Mouse (Mus musculus): Measurements from ENCODE around the gene Tmem125. TPM values are rescaled to one million over a fixed set of nuclear protein-coding genes. Genes with fewer than 3 reads are reported as not detected.
A peak's percentile ranks its signal among the peaks of the same experiment; 100 is the strongest.

Gene Tmem125
- 32.4 and 47.5 TPM in 2 replicates for polyA plus RNA-seq (2012; rRNA removed)

DNA sequence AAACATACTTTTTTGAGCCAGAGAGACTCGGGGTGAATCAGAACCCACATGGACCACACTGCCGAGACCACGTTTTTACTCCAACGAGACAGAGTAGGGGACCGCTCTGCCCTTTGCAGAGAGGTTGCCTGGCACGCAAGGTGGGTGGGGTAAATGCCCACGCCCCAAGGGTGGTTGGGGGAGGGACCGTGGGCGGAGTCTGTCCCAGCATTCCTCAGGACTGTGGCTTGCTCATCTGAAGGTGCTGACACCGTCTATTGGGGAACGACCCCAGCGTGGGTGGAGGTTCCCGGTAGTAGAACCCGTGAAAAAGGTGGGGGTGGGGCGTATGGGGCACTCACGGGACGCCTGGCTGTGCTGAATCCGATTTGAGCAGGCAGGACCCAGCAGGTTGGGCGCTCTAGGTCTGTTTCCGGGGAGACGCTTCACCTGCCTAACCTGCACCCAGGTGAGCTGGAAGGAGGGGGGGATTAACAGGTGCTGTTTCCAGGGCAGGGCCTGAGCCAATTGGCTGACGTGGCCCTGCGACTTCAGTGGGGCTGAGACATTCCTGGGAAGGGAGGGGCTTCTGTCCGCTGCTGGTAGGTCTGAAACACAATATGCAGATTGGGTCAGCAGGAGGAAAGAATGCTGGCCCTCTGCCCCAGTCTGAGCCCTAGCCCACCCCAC, at the start of gene Tmem125:
Tmem125 (minus strand) TSS at position 453 of the 669 bp plus-strand sequence.
- Histone ChIP-seq H3K4me3 (replicated peaks; ENCODE audit: extremely low read depth, low read depth, low read length) (peak within 1 kb of the TSS; percentile 68), H3K4me1 (ENCODE audit: control insufficient read depth, insufficient read depth, low read length) (no peaks in the 10 kb centered on the region)
- 4% methylated on average over 24 of the region's 24 CpGs for WGBS
- TF ChIP-seq POLR2A (IDR thresholded peaks at IDR 0.05; ENCODE audit: borderline replicate concordance, extremely low read depth, low read depth, low read length) (peak; percentile 67; the same call in 1 of the 2 replicates), CTCF (IDR thresholded peaks at IDR 0.05; ENCODE audit: insufficient read depth, low read length) (no peak)
- DNase-seq, result peak; percentile 88

DNA sequence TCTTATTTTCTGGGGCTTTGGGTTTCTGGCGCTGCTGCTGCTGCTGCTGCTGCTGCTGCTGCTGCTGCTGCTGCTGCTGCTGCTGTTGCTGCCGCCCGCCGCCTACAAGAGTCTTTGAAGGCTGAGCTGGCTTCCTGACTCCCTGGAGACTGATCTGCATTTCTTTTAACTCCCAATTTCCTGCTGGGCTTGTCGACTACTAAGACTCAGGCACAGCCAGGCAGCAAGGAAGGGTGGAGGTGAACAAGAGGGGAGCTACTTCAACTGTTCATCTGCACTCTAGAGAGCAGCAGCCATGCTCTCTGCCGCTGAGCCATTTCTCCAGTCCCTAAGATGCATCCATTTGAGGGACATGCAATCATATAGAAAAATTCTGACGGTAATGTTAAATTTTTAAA, 45.9 kb upstream of the Tmem125 start:
- H3K4me3 ChIP-seq (replicated peaks; ENCODE audit: extremely low read depth, low read depth, low read length), result no peak overlapping the region
- 14% methylated on average over 7 of the region's 7 CpGs for WGBS

DNA sequence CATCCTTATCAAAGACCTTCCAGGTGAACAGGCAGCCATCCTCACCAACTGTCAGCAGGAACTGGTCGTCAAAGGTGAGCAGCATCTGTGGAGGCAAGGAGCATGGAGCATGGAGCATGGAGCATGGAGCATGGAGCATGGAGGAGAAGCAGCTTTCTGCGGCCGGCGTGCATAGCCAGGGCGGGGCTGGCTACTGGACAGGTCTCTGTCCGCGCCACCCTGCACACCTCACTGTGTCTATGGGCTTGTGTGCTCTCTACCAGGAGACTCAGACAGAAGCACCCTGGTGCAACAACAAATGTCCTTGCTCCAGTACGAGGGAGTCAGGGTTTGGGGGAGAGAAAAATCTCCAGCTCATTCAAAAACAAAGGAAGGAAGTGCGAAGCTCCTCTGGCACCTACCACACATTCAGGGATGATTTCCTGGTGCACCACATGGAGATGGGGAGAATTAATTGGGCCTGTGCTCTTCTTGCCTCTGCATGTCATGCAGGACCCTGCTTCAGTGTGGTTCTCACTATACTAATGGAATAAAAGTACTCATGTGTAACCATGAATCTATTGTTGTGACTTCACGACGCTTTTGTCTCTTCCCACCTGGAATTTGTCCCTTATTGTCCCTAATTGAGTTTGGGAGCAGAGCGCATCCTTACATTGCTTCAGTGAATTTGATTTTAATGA, 45.3 kb upstream of the Tmem125 start:
- no peak for TF ChIP-seq CTCF (IDR thresholded peaks at IDR 0.05; ENCODE audit: insufficient read depth, low read length)
- no peak for TF ChIP-seq POLR2A (IDR thresholded peaks at IDR 0.05; ENCODE audit: borderline replicate concordance, extremely low read depth, low read depth, low read length)
- no peaks in the 10 kb centered on the region for H3K4me1 ChIP-seq (ENCODE audit: control insufficient read depth, insufficient read depth, low read length)
- H3K4me3 ChIP-seq (replicated peaks; ENCODE audit: extremely low read depth, low read depth, low read length), result no peak overlapping the region
- no peak for DNase-seq
- 67% methylated on average over 12 of the region's 12 CpGs for WGBS

More for the DNA sequence above, 45.9 kb upstream of the Tmem125 start:
- no peaks in the 10 kb centered on the region for H3K4me1 ChIP-seq (ENCODE audit: control insufficient read depth, insufficient read depth, low read length)
- DNase-seq, result no peak
- TF ChIP-seq CTCF (IDR thresholded peaks at IDR 0.05; ENCODE audit: insufficient read depth, low read length) (no peak), POLR2A (IDR thresholded peaks at IDR 0.05; ENCODE audit: borderline replicate concordance, extremely low read depth, low read depth, low read length) (no peak)

DNA sequence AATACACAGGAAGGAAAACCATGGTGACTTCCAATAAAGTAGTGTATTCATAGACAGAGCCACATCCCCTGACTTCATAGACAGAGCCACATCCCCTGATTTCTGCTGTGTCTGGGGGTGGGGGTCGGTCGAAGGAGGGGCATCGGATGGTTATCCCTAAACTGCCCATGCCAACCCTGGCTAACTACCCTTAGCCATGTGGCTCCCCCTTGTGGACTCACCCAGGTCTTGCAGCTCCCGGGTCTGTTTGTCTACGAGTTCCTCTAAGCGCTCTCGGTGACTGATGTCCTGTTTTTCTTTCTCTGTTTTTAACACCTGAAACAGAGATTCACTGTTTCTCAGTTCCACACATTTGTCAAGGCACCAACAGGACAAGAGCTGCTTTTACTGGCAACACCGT, 38.8 kb upstream of the Tmem125 start:
- 92% methylated on average over 8 of the region's 8 CpGs for WGBS
- TF ChIP-seq CTCF (IDR thresholded peaks at IDR 0.05; ENCODE audit: insufficient read depth, low read length) (peak; percentile 12; the same call in 1 of the 2 replicates), POLR2A (IDR thresholded peaks at IDR 0.05; ENCODE audit: borderline replicate concordance, extremely low read depth, low read depth, low read length) (no peak)
- Histone ChIP-seq H3K4me1 (ENCODE audit: control insufficient read depth, insufficient read depth, low read length) (no peaks in the 10 kb centered on the region), H3K4me3 (replicated peaks; ENCODE audit: extremely low read depth, low read depth, low read length) (no peak overlapping the region)
- no peak for DNase-seq

DNA sequence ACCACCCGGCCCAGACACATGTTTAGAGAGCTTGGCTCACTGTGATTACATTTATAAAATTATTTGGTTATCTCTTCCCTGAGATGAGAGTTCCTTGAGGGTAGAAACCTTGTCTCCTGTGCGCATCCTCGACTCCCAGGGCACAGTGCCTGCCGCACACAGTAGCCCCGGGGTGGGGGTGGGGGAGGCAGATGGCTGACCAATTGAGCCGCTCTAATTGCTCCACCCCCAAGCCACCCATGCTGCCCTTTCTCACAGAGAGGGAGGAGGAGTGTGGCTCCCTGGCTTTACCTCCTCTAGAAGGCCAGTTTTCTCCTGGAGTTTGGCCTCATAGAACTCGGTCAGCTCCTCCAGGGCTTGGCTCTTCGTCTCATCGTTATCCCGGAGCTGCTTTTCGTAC, 37.7 kb upstream of the Tmem125 start:
- H3K4me3 ChIP-seq (replicated peaks; ENCODE audit: extremely low read depth, low read depth, low read length), result no peak overlapping the region
- TF ChIP-seq CTCF (IDR thresholded peaks at IDR 0.05; ENCODE audit: insufficient read depth, low read length) (no peak), POLR2A (IDR thresholded peaks at IDR 0.05; ENCODE audit: borderline replicate concordance, extremely low read depth, low read depth, low read length) (no peak)
- 53% methylated on average over 11 of the region's 11 CpGs for WGBS
- DNase-seq, result no peak
- H3K4me1 ChIP-seq (ENCODE audit: control insufficient read depth, insufficient read depth, low read length), result no peaks in the 10 kb centered on the region

DNA sequence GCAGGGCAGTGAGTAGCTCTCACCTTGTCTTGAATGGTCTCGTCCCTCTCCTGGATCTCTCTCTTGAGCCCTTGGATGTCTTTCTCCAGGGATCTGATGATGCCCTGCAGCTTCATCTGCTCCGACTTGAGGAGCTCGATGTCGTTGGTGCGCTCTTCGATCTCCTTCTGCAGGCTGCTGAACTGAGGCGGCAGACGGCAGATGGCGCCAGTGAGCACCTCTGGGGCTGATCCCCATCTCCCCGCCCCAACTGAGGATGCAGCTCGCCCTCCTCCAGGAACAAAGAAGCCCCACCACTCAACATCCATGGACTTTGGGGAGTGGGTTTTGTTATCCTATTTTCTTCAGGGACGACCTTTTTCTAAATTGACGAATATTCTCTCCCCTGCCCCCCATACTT, 35.5 kb upstream of the Tmem125 start:
- peak; percentile 44 for DNase-seq
- H3K4me3 ChIP-seq (replicated peaks; ENCODE audit: extremely low read depth, low read depth, low read length), result no peak overlapping the region
- no peaks in the 10 kb centered on the region for H3K4me1 ChIP-seq (ENCODE audit: control insufficient read depth, insufficient read depth, low read length)
- 47% methylated on average over 13 of the region's 13 CpGs for whole genome bisulfite sequencing
- TF ChIP-seq CTCF (IDR thresholded peaks at IDR 0.05; ENCODE audit: insufficient read depth, low read length), result peak; percentile 25; the same call in 1 of the 2 replicates
- TF ChIP-seq POLR2A (IDR thresholded peaks at IDR 0.05; ENCODE audit: borderline replicate concordance, extremely low read depth, low read depth, low read length), result no peak

DNA sequence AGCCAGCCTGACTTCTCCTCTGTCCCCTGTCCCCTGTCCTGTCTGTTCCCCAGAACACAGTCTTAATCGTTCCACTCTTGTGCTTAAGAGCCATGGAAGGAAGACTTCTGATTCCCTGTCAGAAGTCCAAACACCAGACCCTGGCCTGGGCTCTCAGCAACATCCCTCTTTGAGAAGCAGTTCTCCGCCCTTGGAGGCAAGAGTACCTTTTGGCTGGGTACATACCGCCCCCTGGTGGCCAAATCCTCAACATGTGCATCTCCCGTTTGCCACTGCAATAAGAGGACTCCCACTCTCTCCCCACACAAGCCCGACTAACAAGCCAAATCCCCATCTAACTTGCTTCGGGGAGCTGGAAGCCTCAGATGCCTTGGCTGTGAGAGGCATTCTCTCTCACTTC, 32.3 kb upstream of the Tmem125 start:
- TF ChIP-seq POLR2A (IDR thresholded peaks at IDR 0.05; ENCODE audit: borderline replicate concordance, extremely low read depth, low read depth, low read length) (no peak), CTCF (IDR thresholded peaks at IDR 0.05; ENCODE audit: insufficient read depth, low read length) (peak; percentile 85)
- peak; percentile 77 for DNase-seq
- Histone ChIP-seq H3K4me3 (replicated peaks; ENCODE audit: extremely low read depth, low read depth, low read length) (no peak overlapping the region), H3K4me1 (ENCODE audit: control insufficient read depth, insufficient read depth, low read length) (no peaks in the 10 kb centered on the region)
- WGBS, result 5% methylated on average over 6 of the region's 6 CpGs

DNA sequence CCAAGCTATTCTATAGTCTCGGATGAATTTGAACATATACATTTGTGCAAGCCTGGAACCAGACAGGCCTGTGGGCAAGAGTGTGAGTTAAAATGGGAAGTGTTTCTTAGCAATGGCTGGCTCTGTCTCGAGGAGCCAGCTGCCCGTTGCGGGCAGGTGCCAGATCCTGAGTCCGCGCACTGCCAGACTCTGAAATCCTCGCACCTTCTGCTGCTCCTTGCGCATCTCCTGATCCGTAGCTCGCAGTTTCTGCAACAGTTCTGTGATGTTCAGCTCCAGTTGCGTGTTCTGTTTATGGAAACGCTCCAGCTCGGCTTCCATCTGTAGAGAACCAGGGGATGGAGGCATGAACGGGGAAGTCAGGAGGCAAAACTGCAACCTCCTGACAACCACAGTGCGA, 27.6 kb upstream of the Tmem125 start:
- Histone ChIP-seq H3K4me1 (ENCODE audit: control insufficient read depth, insufficient read depth, low read length) (no peaks in the 10 kb centered on the region), H3K4me3 (replicated peaks; ENCODE audit: extremely low read depth, low read depth, low read length) (no peak overlapping the region)
- DNase-seq, result no peak
- TF ChIP-seq POLR2A (IDR thresholded peaks at IDR 0.05; ENCODE audit: borderline replicate concordance, extremely low read depth, low read depth, low read length), result no peak
- no peak for TF ChIP-seq CTCF (IDR thresholded peaks at IDR 0.05; ENCODE audit: insufficient read depth, low read length)
- WGBS, result 73% methylated on average over 14 of the region's 15 CpGs

DNA sequence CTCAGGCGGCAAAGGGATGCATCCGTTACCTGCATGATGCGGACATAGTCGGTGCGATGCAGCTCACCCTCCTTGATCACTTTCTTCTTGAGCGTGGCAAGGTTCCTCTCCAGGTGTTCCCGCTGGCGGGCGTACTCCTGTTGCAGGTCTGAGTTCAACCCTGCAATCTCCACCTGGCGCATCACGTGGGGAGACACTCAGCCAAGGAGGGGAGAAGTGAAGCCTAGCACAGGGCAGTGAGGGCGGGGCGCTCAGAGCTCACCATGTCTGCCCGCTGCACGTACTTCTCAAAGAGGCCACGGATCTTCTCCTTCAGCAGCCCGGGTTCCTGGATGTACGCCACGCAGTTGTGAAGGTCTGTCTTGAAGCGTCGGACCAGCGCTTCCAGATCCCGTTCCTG, 25.5 kb upstream of the Tmem125 start:
- no peak for DNase-seq
- no peak overlapping the region for H3K4me3 ChIP-seq (replicated peaks; ENCODE audit: extremely low read depth, low read depth, low read length)
- 69% methylated on average over 23 of the region's 23 CpGs for WGBS
- no peak for TF ChIP-seq POLR2A (IDR thresholded peaks at IDR 0.05; ENCODE audit: borderline replicate concordance, extremely low read depth, low read depth, low read length)
- no peak for TF ChIP-seq CTCF (IDR thresholded peaks at IDR 0.05; ENCODE audit: insufficient read depth, low read length)
- no peaks in the 10 kb centered on the region for H3K4me1 ChIP-seq (ENCODE audit: control insufficient read depth, insufficient read depth, low read length)

DNA sequence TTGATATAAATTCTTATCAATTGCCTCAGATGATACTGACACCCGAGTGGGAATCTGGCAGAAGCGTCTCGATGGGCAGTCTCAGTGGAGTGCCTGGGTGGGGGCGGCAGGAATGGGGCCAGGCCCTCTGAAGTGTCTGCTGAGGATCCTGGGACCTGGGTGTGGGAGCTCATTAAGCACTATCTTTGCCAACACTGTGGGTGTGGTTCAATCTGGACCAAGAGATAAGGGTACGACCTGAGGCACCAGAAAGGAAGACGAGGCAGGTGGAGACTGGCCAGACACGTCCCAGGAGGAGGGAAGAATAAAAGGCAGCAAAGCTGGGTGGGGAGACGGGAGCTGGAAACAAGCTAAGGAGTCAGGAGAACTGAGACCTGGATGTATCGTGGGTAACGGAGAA, 24.9 kb upstream of the Tmem125 start:
- no peak for TF ChIP-seq CTCF (IDR thresholded peaks at IDR 0.05; ENCODE audit: insufficient read depth, low read length)
- no peak for TF ChIP-seq POLR2A (IDR thresholded peaks at IDR 0.05; ENCODE audit: borderline replicate concordance, extremely low read depth, low read depth, low read length)
- Histone ChIP-seq H3K4me1 (ENCODE audit: control insufficient read depth, insufficient read depth, low read length) (no peaks in the 10 kb centered on the region), H3K4me3 (replicated peaks; ENCODE audit: extremely low read depth, low read depth, low read length) (no peak overlapping the region)
- 41% methylated on average over 10 of the region's 10 CpGs for WGBS
- no peak for DNase-seq

All from lung, adult 2 months (tissue).